Mouse (Mus musculus): ENCODE measurements around the gene Fam170b. TPM values are rescaled to one million over a fixed set of nuclear protein-coding genes. Genes with fewer than 3 reads are reported as not detected.

Gene Fam170b
- not detected for total RNA-seq (2023)

GRCm38 (mm10) chr14:32833847-32834246, at the start of gene Fam170b:
Gene Fam170b (plus strand): TSS chr14:32833962.

GRCm38 (mm10) chr14:32785556-32786130, 48.1 kb upstream of the Fam170b start, which contains the start of gene Tmem273:
Gene Tmem273 (plus strand): TSS chr14:32785963.

GRCm38 (mm10) chr14:32856681-32857328, 23.0 kb downstream of the Fam170b start, which contains the start of gene Vstm4:
Gene Vstm4 (plus strand): TSS chr14:32856756.

Other genes with a start within 250 kb of the Fam170b start
- gene Prrxl1, start 234.6 kb upstream of the Fam170b start, total RNA-seq (2023) = not detected
- gene 3425401B19Rik, start 148.7 kb upstream of the Fam170b start, total RNA-seq (2023) = not detected
- 10 to 100 TPM in 1 of 2 experiments, 1 to 10 TPM in 1; 2.4 to 13.2 TPM for gene Tmem273, start 48.0 kb upstream of the Fam170b start, total RNA-seq (2023)
- gene Vstm4, start 22.8 kb downstream of the Fam170b start, total RNA-seq (2023) = not detected
- not detected for gene Lrrc18, start 157.4 kb downstream of the Fam170b start, total RNA-seq (2023)

Measured in T-cell, adult 66 days (primary cell).